Mouse (Mus musculus): Measurements from ENCODE around the gene Mef2c.

GRCm38 (mm10) chr13:83597739-83598210, 93.9 kb downstream of the Mef2c start:
- no peak for TF ChIP-seq BHLHE40 (IDR thresholded peaks at IDR 0.05; ENCODE audit: low read depth, low read length)
- TF ChIP-seq CTCF (conservative IDR thresholded peaks at IDR 0.05 in 1 of 2, IDR thresholded peaks at IDR 0.05 in 1 of 2; ENCODE audit: low read depth in 2 of 2, low read length in 2 of 2), result no peak
- TF ChIP-seq EP300 (IDR thresholded peaks at IDR 0.05; ENCODE audit: low read length), result peak; percentile 69
- TF ChIP-seq MAX (IDR thresholded peaks at IDR 0.05; ENCODE audit: low read length), result no peak
- 0 out of 2 replicates have a peak, but pooled peaks have one; percentile 43 for TF ChIP-seq TCF12 (IDR thresholded peaks at IDR 0.05; ENCODE audit: low read depth, low read length)
- TF ChIP-seq HCFC1 (IDR thresholded peaks at IDR 0.05; ENCODE audit: low read depth, low read length), result no peak
- TF ChIP-seq MAFK (IDR thresholded peaks at IDR 0.05; ENCODE audit: insufficient replicate concordance, low read length), result no peak
- TF ChIP-seq ZC3H11A (IDR thresholded peaks at IDR 0.05; ENCODE audit: low read depth, low read length), result no peak
- TF ChIP-seq TBP (conservative IDR thresholded peaks at IDR 0.05; ENCODE audit: low read depth, low read length), result no peak

Data from CH12.LX (cell line).